Mouse (Mus musculus) neural tube, embryonic 11.5 days (tissue): Measurements from ENCODE around the gene Tnc. TPM values are rescaled to one million over a fixed set of nuclear protein-coding genes. Genes with fewer than 3 reads are reported as not detected.

ENCODE experiments used
- ATAC-seq: fragments of 200-750 bp; cut with Nextera tagmentation; 2 replicates; pipeline ENCODE4 v1.8.0; 2017; ENCODE audit warnings: moderate number of reproducible peaks, mild to moderate bottlenecking, moderate TSS enrichment, moderate library complexity; ENCODE audit not compliant: insufficient read depth, low FRiP score, low TSS enrichment
- DNase-seq: peaks from one replicate; pipeline ENCODE4 v3.0.0-alpha.2; 2015; ENCODE audit warnings: low spot score
- H3K27ac ChIP-seq: fragments of 300-500 bp; sonication (generic); 2 replicates; pipeline ENCODE4 v1.5.1; 2014; ENCODE audit warnings: low read depth, mild to moderate bottlenecking, low read length
- H3K27me3 ChIP-seq: fragments of 300-500 bp; sonication (generic); 2 replicates; pipeline ENCODE4 v1.6.1; 2014; ENCODE audit warnings: mild to moderate bottlenecking, low read length, mixed read lengths; ENCODE audit not compliant: control insufficient read depth, insufficient read depth
- H3K36me3 ChIP-seq: fragments of 300-500 bp; sonication (generic); 2 replicates; pipeline ENCODE4 v1.6.1; 2014; ENCODE audit warnings: mild to moderate bottlenecking, low read length, moderate library complexity, mixed read lengths; ENCODE audit not compliant: control insufficient read depth, insufficient read depth
- H3K4me1 ChIP-seq: fragments of 300-500 bp; sonication (generic); 2 replicates; pipeline ENCODE4 v1.6.1; 2014; ENCODE audit warnings: low read length, mixed read lengths; ENCODE audit not compliant: control insufficient read depth, insufficient read depth
- H3K4me2 ChIP-seq: fragments of 300-500 bp; sonication (generic); 2 replicates; pipeline ENCODE4 v1.6.1; 2014; ENCODE audit warnings: low read depth, mild to moderate bottlenecking, moderate library complexity
- H3K4me3 ChIP-seq: fragments of 300-500 bp; sonication (generic); 2 replicates; pipeline ENCODE4 v1.5.1; 2014; ENCODE audit warnings: low read depth, low read length
- H3K9ac ChIP-seq: fragments of 300-500 bp; sonication (generic); 2 replicates; pipeline ENCODE4 v1.6.1; 2014; ENCODE audit warnings: mild to moderate bottlenecking, low read length
- H3K9me3 ChIP-seq: fragments of 300-500 bp; sonication (generic); 2 replicates; pipeline ENCODE4 v1.6.1; 2016; ENCODE audit warnings: low read length; ENCODE audit not compliant: control insufficient read depth
- WGBS: fragments of 180-500 bp; shearing (Covaris S2); extraction: QIAGEN DNeasy Blood & Tissue Kit; methylation state at CpG from one replicate; pipeline ENCODE4 v1.1.7; 2014; 5-methylcytosine and 5-hydroxymethylcytosine counted together
- polyA plus RNA-seq: library from polyadenylated mRNA; unstranded; fragments of >200 nt; fragmentation: Nextera tagmentation; extraction: Ambion mirVana; gene quantifications from 2 replicates; pipeline ENCODE4 v1.2.1, GENCODE M21; 2014

Tnc gene
- polyA plus RNA-seq, 1 experiment from 2014 or later = 7.2 TPM

GRCm38 (mm10) chr4:64011308-64011707, 35.5 kb downstream of the Tnc start:
- no peak overlapping the region for H3K9ac ChIP-seq
- no peak for ATAC-seq
- no peaks in the 10 kb centered on the region for H3K36me3 ChIP-seq
- H3K4me2 ChIP-seq = no peak overlapping the region
- 43% methylated on average over 2 of the region's 2 CpGs for WGBS
- H3K9me3 ChIP-seq = no peaks in the 10 kb centered on the region
- no peak overlapping the region for H3K27ac ChIP-seq
- DNase-seq = no peak
- no peaks in the 10 kb centered on the region for H3K27me3 ChIP-seq
- no peak overlapping the region for H3K4me3 ChIP-seq
- no peaks in the 10 kb centered on the region for H3K4me1 ChIP-seq

DNA sequence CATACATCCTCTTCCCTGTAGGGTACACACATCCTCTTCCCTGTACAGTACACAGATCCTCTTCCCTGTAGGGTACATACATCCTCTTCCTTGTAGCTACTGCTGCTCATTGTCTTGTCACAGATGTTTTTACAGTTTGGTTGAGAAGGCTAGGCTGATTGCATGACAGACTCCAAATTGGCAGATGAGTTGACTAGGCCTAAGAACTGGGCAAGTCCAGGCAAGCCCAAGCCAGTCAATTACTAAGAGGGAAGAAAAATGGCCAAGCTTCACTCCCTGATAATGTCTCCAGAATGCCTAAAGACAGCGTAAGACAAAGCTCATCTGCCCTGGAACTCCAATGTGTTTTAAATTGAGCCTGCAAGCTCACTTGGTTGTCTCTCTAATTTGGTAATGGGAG, 36.9 kb downstream of the Tnc start:
- ATAC-seq (no peak), DNase-seq (no peak)
- no peak overlapping the region for H3K4me2 ChIP-seq
- H3K36me3 ChIP-seq = no peaks in the 10 kb centered on the region
- H3K4me3 ChIP-seq = no peak overlapping the region
- H3K4me1 ChIP-seq = no peaks in the 10 kb centered on the region
- no peaks in the 10 kb centered on the region for H3K27me3 ChIP-seq
- H3K9ac ChIP-seq = no peak overlapping the region
- WGBS = 88% methylated on average over 1 of the region's 1 CpGs
- no peaks in the 10 kb centered on the region for H3K9me3 ChIP-seq
- no peak overlapping the region for H3K27ac ChIP-seq

- Histone ChIP-seq H3K4me2 (no peak overlapping the region), H3K9me3 (no peaks in the 10 kb centered on the region), H3K36me3 (no peaks in the 10 kb centered on the region), H3K27me3 (no peaks in the 10 kb centered on the region), H3K4me1 (no peaks in the 10 kb centered on the region), H3K9ac (no peak overlapping the region), H3K27ac (no peak overlapping the region), H3K4me3 (no peak overlapping the region)
- no peak for ATAC-seq
- DNase-seq = no peak
- 82% methylated on average over 4 of the region's 4 CpGs for WGBS
Observed at GRCm38 (mm10) chr4:64005198-64005597, 41.6 kb downstream of the Tnc start.

GRCm38 (mm10) chr4:64003677-64004076, 43.1 kb downstream of the Tnc start:
- no peaks in the 10 kb centered on the region for H3K27me3 ChIP-seq
- H3K27ac ChIP-seq = no peak overlapping the region
- no peak overlapping the region for H3K9ac ChIP-seq
- no peaks in the 10 kb centered on the region for H3K9me3 ChIP-seq
- ATAC-seq = no peak
- no peak for DNase-seq
- H3K4me3 ChIP-seq = no peak overlapping the region
- H3K4me1 ChIP-seq = no peaks in the 10 kb centered on the region
- no peak overlapping the region for H3K4me2 ChIP-seq
- no peaks in the 10 kb centered on the region for H3K36me3 ChIP-seq
- 30% methylated on average over 3 of the region's 3 CpGs for WGBS

GRCm38 (mm10) chr4:64002168-64002567, 44.6 kb downstream of the Tnc start:
- H3K9ac ChIP-seq = no peak overlapping the region
- no peaks in the 10 kb centered on the region for H3K4me1 ChIP-seq
- no peak overlapping the region for H3K27ac ChIP-seq
- no peaks in the 10 kb centered on the region for H3K36me3 ChIP-seq
- no peaks in the 10 kb centered on the region for H3K27me3 ChIP-seq
- H3K9me3 ChIP-seq = no peaks in the 10 kb centered on the region
- DNase-seq = no peak
- no peak overlapping the region for H3K4me2 ChIP-seq
- no peak overlapping the region for H3K4me3 ChIP-seq
- no peak for ATAC-seq
- 55% methylated on average over 2 of the region's 2 CpGs for WGBS

DNA sequence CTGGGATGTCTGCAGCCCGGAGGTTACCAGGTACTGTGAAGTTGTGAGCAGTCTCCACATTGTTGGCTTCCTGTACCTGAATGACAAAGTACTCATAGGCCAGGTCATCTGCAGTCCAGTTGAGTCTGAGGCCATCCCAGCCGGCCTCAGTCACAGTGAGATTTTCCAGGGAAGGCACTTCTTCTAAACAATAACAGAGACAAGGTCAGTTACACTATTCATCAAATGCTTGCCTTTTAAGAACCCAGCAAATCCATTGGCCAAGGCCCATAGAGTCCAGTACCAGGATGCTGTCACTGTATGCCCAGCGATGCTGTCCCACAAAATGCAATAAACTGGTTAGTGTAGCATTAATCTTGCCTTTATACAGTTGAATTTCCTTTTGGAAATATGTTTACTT, 46.0 kb downstream of the Tnc start:
- Histone ChIP-seq H3K36me3 (no peaks in the 10 kb centered on the region), H3K9me3 (no peaks in the 10 kb centered on the region), H3K4me2 (no peak overlapping the region), H3K27me3 (no peaks in the 10 kb centered on the region), H3K27ac (no peak overlapping the region), H3K9ac (no peak overlapping the region), H3K4me1 (no peaks in the 10 kb centered on the region), H3K4me3 (no peak overlapping the region)
- DNase-seq (no peak), ATAC-seq (no peak)
- 87% methylated on average over 3 of the region's 3 CpGs for WGBS

DNA sequence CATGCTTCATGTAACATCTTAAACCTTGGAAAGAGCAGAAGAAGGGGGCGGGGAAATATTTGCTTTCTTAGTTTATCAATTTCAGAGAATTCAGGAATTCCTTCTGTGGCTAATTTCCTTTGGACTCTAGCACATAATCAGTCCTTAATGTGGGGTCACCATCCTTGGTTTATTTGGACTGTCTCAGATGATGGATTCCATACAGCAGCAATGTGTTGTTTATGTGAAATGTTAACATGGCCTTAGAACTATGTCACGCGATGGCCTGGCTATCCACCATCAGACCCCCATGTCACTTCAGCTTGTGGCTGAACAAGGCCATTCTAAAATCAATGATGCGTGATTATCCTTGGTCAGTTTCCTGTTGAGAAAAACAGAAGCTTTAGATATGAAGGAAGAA, 46.5 kb downstream of the Tnc start:
- Histone ChIP-seq H3K4me2 (no peak overlapping the region), H3K9ac (no peak overlapping the region), H3K36me3 (no peaks in the 10 kb centered on the region), H3K27ac (no peak overlapping the region), H3K27me3 (no peaks in the 10 kb centered on the region), H3K4me1 (no peaks in the 10 kb centered on the region), H3K4me3 (no peak overlapping the region), H3K9me3 (no peaks in the 10 kb centered on the region)
- WGBS = 90% methylated on average over 4 of the region's 4 CpGs
- ATAC-seq = no peak
- no peak for DNase-seq

DNA sequence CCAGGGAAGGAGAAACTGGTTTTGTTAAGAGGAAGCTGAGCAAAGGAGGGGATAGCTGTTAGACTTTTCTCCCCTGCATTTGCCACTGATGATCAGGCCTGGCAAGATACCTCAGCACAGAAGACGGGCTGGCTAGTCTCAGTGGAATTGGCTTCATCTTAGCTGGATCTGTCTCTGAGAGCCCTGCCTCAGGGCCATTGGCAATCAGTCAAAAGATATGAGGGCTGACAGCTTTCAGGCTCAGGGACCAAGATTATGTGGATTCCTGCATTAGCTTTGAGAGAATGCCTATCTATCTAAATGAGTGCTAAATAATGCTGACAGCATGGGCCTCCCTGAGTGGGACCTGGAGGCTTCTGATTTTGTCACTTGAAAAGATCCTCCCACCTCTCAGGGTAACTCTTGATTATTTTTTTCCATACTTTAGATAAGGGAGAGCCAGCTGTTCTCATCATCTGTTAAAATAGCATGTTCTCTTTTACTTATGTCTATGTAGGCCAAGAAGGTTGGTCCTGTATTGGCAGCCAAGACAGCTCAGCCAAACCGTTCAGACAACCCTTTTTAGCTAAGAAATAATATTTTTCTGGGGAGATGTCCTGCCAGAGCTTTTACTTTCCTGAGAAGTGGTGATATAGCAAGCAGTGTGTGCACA, 53.2 kb downstream of the Tnc start:
- WGBS = 53% methylated on average over 2 of the region's 2 CpGs
- Histone ChIP-seq H3K36me3 (no peaks in the 10 kb centered on the region), H3K4me3 (no peak overlapping the region), H3K4me2 (no peak overlapping the region), H3K4me1 (no peaks in the 10 kb centered on the region; the same call in 1 of the 2 replicates), H3K27ac (no peak overlapping the region), H3K27me3 (no peaks in the 10 kb centered on the region), H3K9ac (no peak overlapping the region), H3K9me3 (no peaks in the 10 kb centered on the region)
- ATAC-seq (no peak), DNase-seq (no peak)

GRCm38 (mm10) chr4:63990216-63990615, 56.6 kb downstream of the Tnc start:
- WGBS = 93% methylated on average over 1 of the region's 1 CpGs

More at GRCm38 (mm10) chr4:63990216-63990615, 56.6 kb downstream of the Tnc start:
- ATAC-seq (no peak), DNase-seq (no peak)
- H3K4me2 ChIP-seq = no peak overlapping the region
- H3K27ac ChIP-seq = no peak overlapping the region
- no peak overlapping the region for H3K9ac ChIP-seq
- H3K4me3 ChIP-seq = no peak overlapping the region
- no peaks in the 10 kb centered on the region for H3K9me3 ChIP-seq
- no peaks in the 10 kb centered on the region for H3K36me3 ChIP-seq
- no peaks in the 10 kb centered on the region; the same call in 1 of the 2 replicates for H3K4me1 ChIP-seq
- H3K27me3 ChIP-seq = no peaks in the 10 kb centered on the region
